Mouse (Mus musculus): ENCODE results near the gene Lsmem1. TPM values are rescaled to one million over a fixed set of nuclear protein-coding genes. Genes with fewer than 3 reads are reported as not detected.

Gene Lsmem1
- total RNA-seq (2014; rRNA removed) (0.19 TPM in 1 of 2 replicates, not detected in the other), polyA plus RNA-seq (2015; fragmentation: Nextera tagmentation; extraction: Ambion mirVana) (not detected in 2 replicates)

DNA sequence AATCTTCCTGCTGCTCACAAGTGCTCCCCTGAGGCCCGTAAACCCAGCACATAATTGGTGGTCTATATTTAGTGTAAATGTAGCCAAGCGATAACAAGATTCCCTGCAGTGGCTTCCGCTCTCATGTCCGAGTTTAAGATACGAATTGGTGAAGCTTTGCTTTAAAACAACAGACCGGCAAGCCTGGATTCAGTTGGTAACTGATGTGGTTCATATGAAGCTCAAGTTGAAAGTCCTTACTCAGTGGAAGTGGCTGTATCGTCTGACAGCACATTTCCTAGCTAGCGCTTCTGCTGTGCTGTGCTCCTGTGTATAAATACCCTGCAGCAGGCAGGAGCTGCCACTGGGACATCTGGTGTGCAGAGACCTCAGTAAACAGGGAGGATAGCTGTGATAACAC lies at the start of gene Lsmem1:
TSS of gene Lsmem1 (minus strand) at position 189 of the 400 bp plus-strand sequence.
- H3K4me1 ChIP-seq (ENCODE audit: insufficient read depth, low read length): no peaks in the 10 kb centered on the region
- DNase-seq (ENCODE audit: low spot score) (no peak), ATAC-seq (ENCODE audit: low FRiP score) (no peak)
- no peak for TF ChIP-seq CTCF (IDR thresholded peaks at IDR 0.05)
- H3K4me3 ChIP-seq (ENCODE audit: low read depth, low read length): no peak within 1 kb of the TSS
- no peaks in the 10 kb centered on the region for H3K9me3 ChIP-seq (ENCODE audit: low read length)
- no peak within 1 kb of the TSS for H3K9ac ChIP-seq (replicated peaks; ENCODE audit: low read length, poor library complexity, severe bottlenecking)
- H3K27me3 ChIP-seq (ENCODE audit: insufficient read depth, low read length): no peaks in the 10 kb centered on the region
- H3K27ac ChIP-seq (ENCODE audit: low read depth, low read length): no peak within 1 kb of the TSS
- H3K36me3 ChIP-seq (ENCODE audit: insufficient read depth, low read length): peaks cover 12% of the 10 kb centered on the region; the same call in 1 of the 2 replicates
- 75% methylated on average over 8 of the region's 8 CpGs for WGBS
- H3K4me2 ChIP-seq (ENCODE audit: low read depth, low read length, poor library complexity, severe bottlenecking): no peak within 1 kb of the TSS

DNA sequence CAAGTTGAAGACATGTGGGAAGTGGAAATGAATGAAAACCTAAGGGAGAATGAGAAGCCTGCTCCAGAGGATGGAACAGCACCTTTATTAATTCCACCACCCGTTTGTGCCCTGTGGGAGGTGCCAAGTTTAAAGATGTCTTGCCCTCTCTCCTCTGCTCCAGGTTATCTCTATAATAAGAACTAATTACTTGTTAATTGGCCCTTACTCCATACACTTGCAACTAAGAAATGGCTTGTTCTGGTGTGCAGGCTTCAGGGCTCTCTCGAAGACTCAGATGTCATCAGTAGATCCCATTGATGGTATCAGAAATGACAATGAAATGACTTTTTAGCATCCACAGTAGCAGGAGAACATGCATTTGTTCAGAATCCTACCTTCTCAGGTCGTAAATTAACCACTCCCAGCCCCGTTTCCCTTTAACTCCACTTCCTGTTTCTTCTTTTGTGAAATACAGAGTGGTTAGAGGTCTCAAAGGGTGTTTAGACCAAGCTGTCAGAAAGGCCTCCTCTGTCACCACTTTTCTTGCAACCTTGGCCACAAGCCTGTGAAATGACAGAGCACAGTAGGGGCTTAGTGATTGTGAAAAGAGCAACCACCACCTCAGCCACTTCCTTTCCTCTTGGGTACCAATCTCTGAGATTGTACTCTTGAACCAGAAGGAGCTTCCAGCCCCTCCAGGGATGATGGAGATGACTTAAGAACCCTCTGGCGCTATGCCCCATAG lies 49.3 kb upstream of the Lsmem1 start, which contains the start of gene Ifrd1:
TSS of gene Ifrd1 (minus strand) at position 51 of the 727 bp plus-strand sequence.
- Histone ChIP-seq H3K9ac (replicated peaks; ENCODE audit: low read length, poor library complexity, severe bottlenecking) (no peak within 1 kb of the TSS), H3K36me3 (ENCODE audit: insufficient read depth, low read length) (no peaks in the 10 kb centered on the region), H3K4me2 (ENCODE audit: low read depth, low read length, poor library complexity, severe bottlenecking) (no peak within 1 kb of the TSS), H3K9me3 (ENCODE audit: low read length) (no peaks in the 10 kb centered on the region), H3K4me3 (ENCODE audit: low read depth, low read length) (no peak within 1 kb of the TSS), H3K27me3 (ENCODE audit: insufficient read depth, low read length) (no peaks in the 10 kb centered on the region), H3K4me1 (ENCODE audit: insufficient read depth, low read length) (no peaks in the 10 kb centered on the region), H3K27ac (ENCODE audit: low read depth, low read length) (no peak within 1 kb of the TSS)
- no peak for DNase-seq (ENCODE audit: low spot score)
- no peak for TF ChIP-seq CTCF (IDR thresholded peaks at IDR 0.05)
- WGBS: 82% methylated on average over 5 of the region's 5 CpGs
- ATAC-seq (ENCODE audit: low FRiP score): no peak

DNA sequence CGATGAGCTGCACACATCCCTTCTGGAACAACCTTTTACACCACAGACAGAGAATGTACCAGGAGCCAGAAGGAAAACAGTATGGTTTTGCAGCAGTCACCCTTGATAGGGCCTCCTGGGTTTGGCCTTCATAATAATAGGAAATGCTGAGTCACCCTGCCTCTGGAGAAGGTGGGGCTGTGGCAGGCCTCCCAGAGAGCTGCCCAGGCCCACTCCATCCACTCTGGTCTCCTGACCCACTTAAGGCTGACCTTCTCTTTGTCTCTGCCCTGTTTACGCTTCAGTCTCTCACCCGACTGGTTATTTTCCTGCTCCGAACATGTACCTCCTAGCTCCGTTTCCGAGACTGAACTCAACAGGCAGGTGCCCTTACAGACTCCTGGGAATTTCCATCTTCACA lies 48.7 kb upstream of the Lsmem1 start:
- H3K36me3 ChIP-seq (ENCODE audit: insufficient read depth, low read length): no peaks in the 10 kb centered on the region
- H3K27me3 ChIP-seq (ENCODE audit: insufficient read depth, low read length): no peaks in the 10 kb centered on the region
- no peak overlapping the region for H3K27ac ChIP-seq (ENCODE audit: low read depth, low read length)
- no peak overlapping the region for H3K9ac ChIP-seq (replicated peaks; ENCODE audit: low read length, poor library complexity, severe bottlenecking)
- TF ChIP-seq CTCF (IDR thresholded peaks at IDR 0.05): no peak
- H3K4me3 ChIP-seq (ENCODE audit: low read depth, low read length): no peak overlapping the region
- DNase-seq (ENCODE audit: low spot score) (no peak), ATAC-seq (ENCODE audit: low FRiP score) (no peak)
- WGBS: 85% methylated on average over 6 of the region's 6 CpGs
- H3K9me3 ChIP-seq (ENCODE audit: low read length): no peaks in the 10 kb centered on the region
- H3K4me1 ChIP-seq (ENCODE audit: insufficient read depth, low read length): no peaks in the 10 kb centered on the region
- no peak overlapping the region for H3K4me2 ChIP-seq (ENCODE audit: low read depth, low read length, poor library complexity, severe bottlenecking)

DNA sequence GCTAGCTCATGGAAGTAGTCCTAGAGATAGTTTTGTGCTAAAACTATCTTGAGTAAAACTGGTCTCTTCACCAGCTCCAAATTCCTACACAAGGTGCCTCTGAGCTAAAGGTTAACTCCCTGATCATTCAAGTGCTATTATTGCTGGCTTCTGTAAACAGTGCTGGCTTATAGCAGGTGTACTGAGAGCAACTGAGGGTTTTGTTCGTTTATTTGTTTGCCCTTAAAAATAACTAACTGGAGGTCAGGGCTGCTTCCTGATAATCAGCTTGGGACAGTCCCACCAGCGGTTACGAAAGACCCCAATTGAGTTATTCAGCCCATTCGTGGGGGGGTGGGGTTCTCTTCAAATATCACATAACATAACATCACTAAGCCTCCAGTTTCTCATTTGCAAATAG lies 48.1 kb upstream of the Lsmem1 start:
- no peak for ATAC-seq (ENCODE audit: low FRiP score)
- no peak overlapping the region for H3K9ac ChIP-seq (replicated peaks; ENCODE audit: low read length, poor library complexity, severe bottlenecking)
- H3K4me3 ChIP-seq (ENCODE audit: low read depth, low read length): no peak overlapping the region
- H3K27ac ChIP-seq (ENCODE audit: low read depth, low read length): no peak overlapping the region
- H3K36me3 ChIP-seq (ENCODE audit: insufficient read depth, low read length): no peaks in the 10 kb centered on the region
- DNase-seq (ENCODE audit: low spot score): no peak
- WGBS: 89% methylated on average over 4 of the region's 4 CpGs
- no peak for TF ChIP-seq CTCF (IDR thresholded peaks at IDR 0.05)
- no peaks in the 10 kb centered on the region for H3K9me3 ChIP-seq (ENCODE audit: low read length)
- no peaks in the 10 kb centered on the region for H3K4me1 ChIP-seq (ENCODE audit: insufficient read depth, low read length)
- no peak overlapping the region for H3K4me2 ChIP-seq (ENCODE audit: low read depth, low read length, poor library complexity, severe bottlenecking)
- H3K27me3 ChIP-seq (ENCODE audit: insufficient read depth, low read length): no peaks in the 10 kb centered on the region

DNA sequence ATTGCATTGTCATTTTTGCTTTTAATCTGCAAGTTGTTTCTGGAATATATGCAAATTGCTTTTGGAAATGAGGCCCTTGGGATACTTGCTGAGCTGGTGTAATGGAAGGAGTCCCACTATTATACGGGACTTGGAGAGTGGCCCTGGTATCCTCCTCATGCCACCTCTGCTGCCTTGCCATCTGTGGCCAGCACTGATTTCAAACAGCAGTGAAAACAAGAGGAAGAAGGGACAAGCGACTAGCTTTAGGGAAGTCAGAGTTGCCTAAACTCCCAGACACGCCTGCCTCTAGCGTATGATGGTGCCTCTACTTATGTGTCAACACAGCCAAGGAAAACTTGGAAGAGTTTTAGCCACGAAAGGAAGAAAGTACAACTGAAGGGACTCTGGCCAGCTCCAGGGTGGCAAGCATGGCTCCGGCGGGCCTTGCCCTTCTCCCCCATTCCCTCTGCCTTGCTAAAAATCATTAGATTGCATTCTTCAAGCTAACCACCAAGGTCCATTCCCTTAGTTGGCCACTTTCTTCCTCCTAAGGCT lies 46.2 kb upstream of the Lsmem1 start:
- Histone ChIP-seq H3K27me3 (ENCODE audit: insufficient read depth, low read length) (no peaks in the 10 kb centered on the region), H3K9ac (replicated peaks; ENCODE audit: low read length, poor library complexity, severe bottlenecking) (no peak overlapping the region), H3K4me1 (ENCODE audit: insufficient read depth, low read length) (no peaks in the 10 kb centered on the region), H3K4me3 (ENCODE audit: low read depth, low read length) (no peak overlapping the region), H3K27ac (ENCODE audit: low read depth, low read length) (no peak overlapping the region), H3K4me2 (ENCODE audit: low read depth, low read length, poor library complexity, severe bottlenecking) (no peak overlapping the region), H3K36me3 (ENCODE audit: insufficient read depth, low read length) (no peaks in the 10 kb centered on the region), H3K9me3 (ENCODE audit: low read length) (no peaks in the 10 kb centered on the region)
- no peak for TF ChIP-seq CTCF (IDR thresholded peaks at IDR 0.05)
- ATAC-seq (ENCODE audit: low FRiP score) (no peak), DNase-seq (ENCODE audit: low spot score) (no peak)
- WGBS: 88% methylated on average over 7 of the region's 7 CpGs

DNA sequence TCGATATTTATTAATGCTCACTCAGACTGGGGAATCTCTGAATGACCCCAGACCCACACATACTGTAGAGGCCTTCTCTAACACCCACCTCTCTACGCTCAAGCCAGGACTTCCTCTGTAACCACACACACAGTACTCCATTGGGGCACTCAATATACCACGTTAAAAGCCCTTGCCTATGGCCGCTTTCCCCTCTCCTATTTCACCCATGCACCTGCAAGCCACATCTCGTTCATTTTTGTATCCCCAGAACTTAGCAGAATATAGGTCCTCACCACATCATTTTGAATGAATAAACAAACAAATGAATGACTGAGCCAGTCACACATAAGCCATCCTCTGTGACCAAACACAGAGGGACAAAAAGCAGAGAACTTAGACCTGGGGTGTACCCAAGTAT lies 45.6 kb upstream of the Lsmem1 start:
- TF ChIP-seq CTCF (IDR thresholded peaks at IDR 0.05): no peak
- Histone ChIP-seq H3K9ac (replicated peaks; ENCODE audit: low read length, poor library complexity, severe bottlenecking) (no peak overlapping the region), H3K4me1 (ENCODE audit: insufficient read depth, low read length) (no peaks in the 10 kb centered on the region), H3K4me2 (ENCODE audit: low read depth, low read length, poor library complexity, severe bottlenecking) (no peak overlapping the region), H3K27me3 (ENCODE audit: insufficient read depth, low read length) (no peaks in the 10 kb centered on the region), H3K27ac (ENCODE audit: low read depth, low read length) (no peak overlapping the region), H3K36me3 (ENCODE audit: insufficient read depth, low read length) (no peaks in the 10 kb centered on the region), H3K9me3 (ENCODE audit: low read length) (no peaks in the 10 kb centered on the region), H3K4me3 (ENCODE audit: low read depth, low read length) (no peak overlapping the region)
- DNase-seq (ENCODE audit: low spot score) (no peak), ATAC-seq (ENCODE audit: low FRiP score) (no peak)
- WGBS: 96% methylated on average over 5 of the region's 5 CpGs
